Comparison of ENCODE assay signal across 17 mouse cellular contexts in the genomic region with DNA sequence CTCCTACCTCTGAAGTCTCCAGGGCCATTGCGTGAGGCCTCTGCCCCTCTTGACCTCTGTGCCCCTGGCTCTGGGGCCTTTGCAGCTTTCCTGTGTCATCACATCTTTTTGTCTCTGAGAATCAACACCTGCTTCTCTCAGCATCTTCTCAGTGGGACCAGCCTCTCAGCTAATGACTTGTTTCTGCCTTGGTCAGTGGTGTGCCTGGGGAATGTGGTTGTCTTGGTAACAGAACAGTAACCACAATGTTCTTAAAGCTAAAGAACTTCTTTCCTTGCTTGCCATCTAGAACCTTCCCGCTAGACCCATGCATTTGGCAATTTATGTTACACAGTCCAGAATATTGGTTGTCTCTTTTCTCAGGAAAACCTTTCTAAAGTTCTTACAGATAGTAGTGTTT. TPM values are rescaled to one million over a fixed set of nuclear protein-coding genes. Genes with fewer than 3 reads are reported as not detected.
DNase-seq lines count a peak whose midpoint lies in the region; ATAC-seq and TF ChIP-seq lines count a peak whose summit lies in the region.
"Had no signal": no experiment of that assay in that cellular context is flagged by ENCODE, and none has a peak within 500 bp of the region (broad histone marks: within the 10 kb centered on the region; RNA-seq: fewer than 3 reads in every experiment).

No protein-coding gene starts in this region.

- no peak overlapping the region for H3K4me3 ChIP-seq in layer of hippocampus, adult 2 months
- H3K4me3 ChIP-seq in hindbrain, embryonic 16.5 days (ENCODE audit: low read length) = no peak overlapping the region
- H3K4me3 ChIP-seq in kidney, embryonic 16.5 days (ENCODE audit: low read length) = no peak overlapping the region
- H3K4me3 ChIP-seq: neural tube, embryonic 12.5 days had no signal

- no peaks in the 10 kb centered on the region for H3K27me3 ChIP-seq in hindbrain, embryonic 16.5 days (replicated peaks; ENCODE audit: control insufficient read depth, insufficient read depth, low read length)
- H3K27me3 ChIP-seq in kidney, embryonic 16.5 days (ENCODE audit: insufficient read depth, low read length) = no peaks in the 10 kb centered on the region
- H3K27me3 ChIP-seq: neural tube, embryonic 12.5 days had no signal

- 0 out of 2 replicates have a peak overlapping the region, but pooled peaks have one; percentile 1 for H3K27ac ChIP-seq in layer of hippocampus, adult 2 months
- H3K27ac ChIP-seq in hindbrain, embryonic 16.5 days (ENCODE audit: low read depth, low read length) = peak overlapping the region; percentile 67
- no peak overlapping the region for H3K27ac ChIP-seq in kidney, embryonic 16.5 days (ENCODE audit: low read length)
- H3K27ac ChIP-seq: neural tube, embryonic 12.5 days had no signal

- TF ChIP-seq POLR2A in brain, embryonic 14.5 days (IDR thresholded peaks at IDR 0.05; ENCODE audit: borderline replicate concordance, extremely low read depth, insufficient read depth, insufficient read length, poor library complexity, severe bottlenecking) = no peak

- peaks cover 15% of the 10 kb centered on the region for H3K36me3 ChIP-seq in hindbrain, embryonic 16.5 days (ENCODE audit: control insufficient read depth, insufficient read depth, low read length)
- H3K36me3 ChIP-seq in kidney, embryonic 16.5 days (ENCODE audit: insufficient read depth, low read length) = peaks cover 62% of the 10 kb centered on the region

- peaks cover 8% of the 10 kb centered on the region for H3K4me1 ChIP-seq in hindbrain, embryonic 16.5 days (ENCODE audit: control insufficient read depth, insufficient read depth, low read depth, low read length)
- no peaks in the 10 kb centered on the region for H3K4me1 ChIP-seq in kidney, embryonic 16.5 days (ENCODE audit: insufficient read depth, low read length)
- H3K4me1 ChIP-seq: neural tube, embryonic 12.5 days had no signal

- no peak for DNase-seq in layer of hippocampus, adult 2 months (ENCODE audit: low spot score in 2 of 2)
- no peak for DNase-seq in layer of hippocampus, postnatal 36 days
- peak; percentile 35 for DNase-seq in brain, embryonic 14.5 days (ENCODE audit: low read depth)
- DNase-seq in retina, postnatal 1 day = peak; percentile 10
- no peak for DNase-seq in urinary bladder, adult 2 months (ENCODE audit: low spot score)
- DNase-seq: cerebellum, postnatal 14 days; embryo, embryonic 11 days; kidney, adult 9 months; left cerebral cortex, postnatal 4 days; lung, adult 2 months; lung, postnatal 4 days had no signal

- peak; percentile 58 for ATAC-seq in hindbrain, embryonic 16.5 days
- ATAC-seq in kidney, embryonic 16.5 days (ENCODE audit: low FRiP score, low TSS enrichment) = no peak
- ATAC-seq: CD4-positive, CD25-positive, alpha-beta regulatory T cell, adult 4 months; forebrain, embryonic 16.5 days had no signal

- no peak for TF ChIP-seq CTCF in layer of hippocampus, adult 2 months (conservative IDR thresholded peaks at IDR 0.05)
- TF ChIP-seq CTCF in brain, embryonic 14.5 days (IDR thresholded peaks at IDR 0.05; ENCODE audit: borderline replicate concordance, extremely low read depth, insufficient read depth, insufficient read length) = no peak

- H3K9ac ChIP-seq in hindbrain, embryonic 16.5 days (ENCODE audit: low read depth, low read length) = no peak overlapping the region
- no peak overlapping the region for H3K9ac ChIP-seq in kidney, embryonic 16.5 days (replicated peaks; ENCODE audit: low read length)
- H3K9ac ChIP-seq: neural tube, embryonic 12.5 days had no signal

- 0 out of 2 replicates have a peak overlapping the region, but pooled peaks have one; percentile 17 for H3K4me2 ChIP-seq in hindbrain, embryonic 16.5 days (ENCODE audit: low read length)
- no peak overlapping the region for H3K4me2 ChIP-seq in kidney, embryonic 16.5 days (replicated peaks; ENCODE audit: low read depth, low read length)
- H3K4me2 ChIP-seq: neural tube, embryonic 12.5 days had no signal

- 58% methylated on average over 2 of the region's 2 CpGs for WGBS in hindbrain, embryonic 16.5 days
- 80% methylated on average over 2 of the region's 2 CpGs for WGBS in kidney, embryonic 16.5 days

- no peaks in the 10 kb centered on the region for H3K9me3 ChIP-seq in hindbrain, embryonic 16.5 days (ENCODE audit: control insufficient read depth, low read length)
- H3K9me3 ChIP-seq in kidney, embryonic 16.5 days (ENCODE audit: low read length) = no peaks in the 10 kb centered on the region
- H3K9me3 ChIP-seq: G1E; neural tube, embryonic 12.5 days had no signal

RNA-seq across cellular contexts. Expression of a gene that starts 39.0 kb away (rescaled TPM):
- 10 to 100 TPM; 17.2 to 19.3 TPM for total RNA-seq in layer of hippocampus, adult 2 months (2021)
- total RNA-seq in layer of hippocampus, postnatal 36 days (2021) = 10 to 100 TPM; 14.6 to 21.0 TPM
- polyA plus RNA-seq in brain, embryonic 14.5 days (2012; rRNA removed) = 29.8 and 39.6 TPM in 2 replicates
- 13.0 and 13.5 TPM in 2 replicates for polyA plus RNA-seq in hindbrain, embryonic 16.5 days (2015; fragmentation: Nextera tagmentation; extraction: Ambion mirVana)
- 18.0 and 18.4 TPM in 2 replicates for polyA plus RNA-seq in urinary bladder, adult 2 months (2012; rRNA removed)
- 18.7 and 18.9 TPM in 2 replicates for polyA plus RNA-seq in kidney, embryonic 16.5 days (2015; fragmentation: Nextera tagmentation; extraction: Ambion mirVana)

Comparison
In these comparisons a context has a peak if more than half of its experiments do, and no peak if none do; other contexts are left out.
1. DNase-seq: peak in brain, embryonic 14.5 days (single experiment) and retina, postnatal 1 day (single experiment); none in layer of hippocampus, adult 2 months (0 of 2), layer of hippocampus, postnatal 36 days (0 of 2) and urinary bladder, adult 2 months (single experiment).